Mouse (Mus musculus) bone marrow, adult 2 months (tissue): Measurements from ENCODE around the gene Pfn2. TPM values are rescaled to one million over a fixed set of nuclear protein-coding genes. Genes with fewer than 3 reads are reported as not detected.
A peak's percentile ranks its signal among the peaks of the same experiment; 100 is the strongest.

Experiments
- H3K27ac ChIP-seq: fragments of 200-500 bp; 2 replicates; pipeline ENCODE4 v1.5.1; 2012; ENCODE audit warnings: low read depth, mild to moderate bottlenecking, control low read depth, inconsistent platforms, low read length; ENCODE audit not compliant: control insufficient read depth, poor library complexity, insufficient read depth
- H3K4me1 ChIP-seq: fragments of 200-500 bp; 2 replicates; pipeline ENCODE4 v1.6.1; 2011; ENCODE audit warnings: low read length; ENCODE audit not compliant: control insufficient read depth, insufficient read depth
- H3K4me3 ChIP-seq: fragments of 200-500 bp; replicated peaks from 2 replicates; pipeline ENCODE3; 2011; ENCODE audit warnings: mild to moderate bottlenecking, low read depth, low read length, control low read depth; ENCODE audit not compliant: control insufficient read depth
- CTCF ChIP-seq: fragments of 200-500 bp; IDR thresholded peaks from 2 replicates; pipeline ENCODE4 v1.5.1; 2011; ENCODE audit warnings: low read length, control low read depth; ENCODE audit not compliant: control insufficient read depth, insufficient read depth
- POLR2A ChIP-seq: fragments of 200-500 bp; IDR thresholded peaks from 2 replicates; pipeline ENCODE4 v1.6.1; 2011; ENCODE audit warnings: low read depth, mild to moderate bottlenecking, control low read depth, low read length, borderline replicate concordance; ENCODE audit not compliant: control insufficient read depth
- WGBS: fragments of 180-500 bp; shearing (Covaris S2); methylation state at CpG from one replicate; pipeline ENCODE4 v1.1.7; 2018; 5-methylcytosine and 5-hydroxymethylcytosine counted together
- polyA plus RNA-seq: library from polyadenylated mRNA; stranded (reverse); fragments of >200 nt; gene quantifications from 2 replicates; pipeline ENCODE4 v1.2.4, GENCODE M21; 2011; ENCODE audit warnings: low replicate concordance; ENCODE audit not compliant: missing spikeins, insufficient read depth, insufficient read length

The Pfn2 gene
- polyA plus RNA-seq = 2.2 and 5.6 TPM in 2 replicates

DNA sequence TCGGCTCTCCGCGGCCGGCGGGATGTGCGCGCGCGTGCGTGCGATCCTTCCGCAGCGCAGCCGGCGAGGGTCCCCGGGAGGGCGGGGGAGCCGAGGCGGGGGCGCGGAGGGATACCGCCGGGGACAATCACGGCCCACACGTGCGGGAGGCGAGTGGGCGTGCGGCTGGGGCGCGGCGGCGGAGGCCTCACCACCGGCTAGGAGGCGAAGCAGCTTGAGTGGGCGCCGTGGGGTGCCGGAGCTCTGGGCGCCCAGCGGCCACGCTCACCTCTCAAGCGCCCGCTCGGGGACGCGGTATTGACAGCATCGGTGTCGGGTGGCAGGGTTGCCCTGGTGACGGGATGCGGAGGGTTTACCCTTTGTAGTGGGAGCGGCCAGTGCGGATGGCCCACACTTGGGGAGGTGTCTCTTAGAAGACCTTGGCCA, at the start of gene Pfn2:
Pfn2 (minus strand) TSS at position 320 of the 426 bp plus-strand sequence.
- WGBS = 2% methylated on average over 51 of the region's 52 CpGs
- Histone ChIP-seq H3K4me3 (peak within 1 kb of the TSS; percentile 67), H3K27ac (no peak within 1 kb of the TSS; the same call in 1 of the 2 replicates), H3K4me1 (no peaks in the 10 kb centered on the region)
- TF ChIP-seq POLR2A (no peak), CTCF (no peak)

DNA sequence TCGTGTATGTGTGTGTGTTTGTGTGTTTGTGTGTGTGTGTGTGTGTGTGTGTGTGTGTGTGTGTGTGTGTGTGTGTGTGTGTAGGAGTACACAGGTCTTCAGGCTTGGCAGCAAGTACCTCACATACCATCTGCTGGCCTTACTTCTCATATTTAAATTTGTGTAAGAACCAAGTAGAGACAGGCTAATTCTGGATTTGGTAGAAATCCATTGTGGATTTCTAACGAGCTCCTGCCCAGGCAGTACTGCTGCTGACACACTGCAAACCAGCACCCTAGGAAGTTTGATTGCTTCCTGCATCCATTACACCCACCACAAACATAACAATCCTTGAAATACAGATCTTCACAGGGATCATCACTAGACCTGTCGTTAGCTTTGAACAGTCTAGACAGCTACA, 35.1 kb upstream of the Pfn2 start:
- H3K4me1 ChIP-seq = no peaks in the 10 kb centered on the region
- TF ChIP-seq POLR2A = no peak
- no peak for TF ChIP-seq CTCF
- WGBS = 58% methylated on average over 3 of the region's 3 CpGs
- H3K27ac ChIP-seq = no peak overlapping the region
- H3K4me3 ChIP-seq = no peak overlapping the region

DNA sequence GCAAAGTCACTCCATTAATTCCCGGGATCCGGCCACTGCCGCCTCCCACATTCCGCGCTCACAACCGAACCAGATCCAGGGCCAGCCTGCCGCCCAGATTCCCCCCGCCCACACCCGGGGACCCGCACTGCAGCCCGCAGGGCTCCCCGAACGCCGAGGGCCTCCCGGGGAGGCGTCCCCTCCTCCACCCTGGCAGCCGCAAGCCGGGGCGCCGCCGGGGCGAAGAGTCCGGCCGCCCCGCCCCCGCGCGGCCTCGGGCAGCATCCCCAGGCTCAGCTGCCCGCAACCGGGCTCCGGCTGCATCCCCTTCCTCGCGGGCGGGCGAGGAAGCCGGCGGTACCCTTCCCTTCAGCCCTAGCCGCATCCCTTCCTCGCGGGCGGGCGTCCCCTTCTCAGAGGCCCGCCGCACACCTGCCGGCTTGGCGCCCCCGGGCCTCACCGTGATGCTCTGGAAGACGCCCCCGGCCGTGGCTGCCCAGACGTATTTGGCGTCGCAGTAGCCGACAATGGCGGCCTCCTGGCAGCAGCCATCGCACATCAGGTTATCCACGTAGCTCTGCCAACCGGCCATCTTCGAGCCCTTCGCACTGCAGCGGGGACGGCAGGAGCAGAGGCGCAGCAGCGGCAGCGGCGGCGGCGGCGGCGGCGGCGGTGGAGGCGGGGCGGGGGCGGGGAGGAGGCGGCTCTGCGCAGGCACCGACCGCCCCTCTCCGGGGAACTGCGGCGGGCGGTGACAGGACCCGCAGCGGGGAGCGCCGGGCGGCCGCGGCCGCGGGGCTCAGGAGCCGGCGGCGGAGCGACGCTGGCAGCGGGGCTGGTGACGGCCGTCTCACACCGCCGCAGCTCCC, 743 bp downstream of the Pfn2 start:
- WGBS = under 1% methylated on average over 82 of the region's 104 CpGs
- Histone ChIP-seq H3K27ac (no peak overlapping the region; the same call in 1 of the 2 replicates), H3K4me3 (peak overlapping the region; percentile 67), H3K4me1 (no peaks in the 10 kb centered on the region)
- TF ChIP-seq CTCF (no peak), POLR2A (no peak)

DNA sequence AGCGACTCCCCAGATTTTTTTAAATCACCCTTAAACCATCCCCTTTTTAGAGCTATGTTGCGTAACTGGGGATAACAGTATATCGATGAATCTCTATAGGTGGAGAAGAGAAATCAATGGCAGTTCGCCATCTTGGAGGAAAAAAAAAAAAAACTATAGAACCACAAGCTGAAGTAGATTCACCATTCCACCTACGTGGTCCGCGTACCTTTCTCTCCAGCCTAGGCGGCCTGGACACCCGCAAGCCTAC, 1.3 kb downstream of the Pfn2 start:
- Histone ChIP-seq H3K4me3 (no peak overlapping the region), H3K4me1 (no peaks in the 10 kb centered on the region), H3K27ac (no peak overlapping the region)
- TF ChIP-seq CTCF (no peak), POLR2A (no peak)
- 21% methylated on average over 9 of the region's 9 CpGs for WGBS

DNA sequence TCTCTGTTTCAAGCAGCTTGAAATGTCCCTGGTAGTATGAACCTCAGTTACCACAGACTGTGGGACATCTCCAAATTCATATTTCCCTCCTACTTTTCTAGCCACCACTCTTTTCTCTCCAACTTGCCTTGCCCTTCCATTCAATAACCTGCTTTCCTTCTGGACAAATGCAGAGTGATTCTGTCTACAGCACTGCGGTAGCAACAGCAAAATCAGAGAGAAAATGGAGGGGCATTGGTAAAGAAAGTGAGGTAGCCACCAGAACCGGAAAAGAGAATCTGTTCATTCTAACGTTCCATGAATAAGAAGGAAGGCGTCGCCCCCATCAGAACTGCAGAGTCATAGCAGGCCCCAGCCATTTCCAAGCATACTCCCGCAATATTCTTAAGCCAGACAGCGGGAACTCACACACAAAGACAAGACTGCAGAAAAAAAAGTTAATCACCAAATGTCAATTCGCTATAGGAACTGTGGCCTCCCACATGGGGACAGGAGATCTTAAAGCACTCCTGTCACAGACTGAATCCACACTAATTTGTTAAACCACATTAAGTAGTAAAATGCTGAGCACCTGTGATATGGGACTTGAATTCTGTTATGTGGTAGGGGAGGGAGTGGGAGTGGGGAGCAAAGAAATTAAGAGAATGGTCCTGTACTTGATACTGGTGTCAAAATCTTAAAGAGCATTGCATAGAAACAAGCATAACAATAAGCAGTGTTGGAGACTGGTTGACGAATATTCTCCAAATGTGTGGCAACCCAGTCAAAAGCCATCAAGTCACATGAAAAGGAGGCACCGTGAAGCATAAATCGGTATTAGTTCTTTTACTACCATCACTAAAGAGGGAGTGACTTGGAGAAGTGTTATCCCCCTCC, 1.9 kb downstream of the Pfn2 start:
- 60% methylated on average over 11 of the region's 11 CpGs for WGBS
- TF ChIP-seq CTCF (no peak), POLR2A (no peak)
- H3K4me3 ChIP-seq = no peak overlapping the region

DNA sequence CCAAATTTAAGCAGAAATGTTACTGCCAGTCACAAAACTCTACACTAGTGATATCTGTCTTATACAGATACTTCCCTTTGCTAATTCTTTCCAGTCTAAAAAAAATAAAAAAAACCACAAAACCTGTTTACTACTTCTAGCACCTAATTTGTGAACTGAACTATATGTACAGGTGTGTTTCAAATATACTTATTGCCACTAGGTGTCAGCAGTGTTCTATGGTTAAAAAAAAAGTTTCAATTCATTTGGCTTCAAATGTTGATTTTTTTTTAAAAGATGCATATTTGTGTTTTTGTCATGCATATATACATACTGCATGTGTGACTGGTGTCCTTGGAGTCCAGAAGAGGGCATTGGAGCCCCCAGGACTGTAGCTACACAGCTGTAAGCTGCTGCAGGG, 4.1 kb downstream of the Pfn2 start:
- no peak overlapping the region for H3K4me3 ChIP-seq
- no peaks in the 10 kb centered on the region for H3K4me1 ChIP-seq
- no peak for TF ChIP-seq POLR2A
- no peak for TF ChIP-seq CTCF
- no peak overlapping the region for H3K27ac ChIP-seq

More for the DNA sequence above, 1.9 kb downstream of the Pfn2 start:
- H3K27ac ChIP-seq = no peak overlapping the region
- no peaks in the 10 kb centered on the region for H3K4me1 ChIP-seq

DNA sequence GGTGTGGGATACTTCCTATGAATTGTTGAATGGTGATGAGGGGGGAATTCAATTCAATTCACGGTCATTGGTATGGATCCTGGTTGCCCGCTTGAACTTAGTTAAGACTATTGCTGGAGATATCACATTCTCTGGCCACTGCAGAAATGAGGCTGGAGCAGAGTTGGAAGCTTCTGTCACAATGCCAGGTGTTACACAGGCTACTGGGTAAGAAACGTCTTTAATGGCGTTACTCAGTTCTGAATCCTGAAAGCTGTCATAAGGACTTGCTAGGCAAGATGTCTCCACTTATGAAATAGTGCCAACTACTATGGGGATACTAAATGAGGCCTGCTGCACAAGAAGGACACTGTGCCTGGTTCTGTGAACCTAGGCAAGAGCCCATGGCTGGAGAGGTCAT, 11.0 kb downstream of the Pfn2 start:
- WGBS = 87% methylated on average over 4 of the region's 4 CpGs
- TF ChIP-seq CTCF = no peak
- Histone ChIP-seq H3K4me1 (no peaks in the 10 kb centered on the region), H3K4me3 (no peak overlapping the region), H3K27ac (no peak overlapping the region)

DNA sequence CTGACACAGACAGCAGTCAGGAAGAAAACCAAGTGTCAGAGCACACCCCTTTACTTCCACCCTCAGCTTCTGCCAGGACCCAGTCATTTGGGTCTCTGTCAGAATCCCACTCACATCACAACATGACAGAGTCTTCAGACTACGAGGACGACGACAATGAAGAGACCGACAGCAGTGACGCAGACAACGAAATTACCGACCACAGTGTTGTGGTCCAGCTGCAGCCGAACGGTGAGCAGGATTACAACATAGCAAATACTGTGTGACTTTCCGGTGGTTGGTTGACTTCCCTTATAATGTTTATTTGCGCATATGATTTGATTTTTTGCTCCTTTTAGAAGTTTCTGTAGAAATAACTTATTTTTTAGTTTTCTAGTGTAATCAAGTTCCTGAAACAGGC, 14.3 kb downstream of the Pfn2 start:
- no peaks in the 10 kb centered on the region for H3K4me1 ChIP-seq
- no peak overlapping the region for H3K4me3 ChIP-seq
- no peak for TF ChIP-seq POLR2A
- TF ChIP-seq CTCF = no peak
- WGBS = 54% methylated on average over 11 of the region's 11 CpGs
- no peak overlapping the region for H3K27ac ChIP-seq

DNA sequence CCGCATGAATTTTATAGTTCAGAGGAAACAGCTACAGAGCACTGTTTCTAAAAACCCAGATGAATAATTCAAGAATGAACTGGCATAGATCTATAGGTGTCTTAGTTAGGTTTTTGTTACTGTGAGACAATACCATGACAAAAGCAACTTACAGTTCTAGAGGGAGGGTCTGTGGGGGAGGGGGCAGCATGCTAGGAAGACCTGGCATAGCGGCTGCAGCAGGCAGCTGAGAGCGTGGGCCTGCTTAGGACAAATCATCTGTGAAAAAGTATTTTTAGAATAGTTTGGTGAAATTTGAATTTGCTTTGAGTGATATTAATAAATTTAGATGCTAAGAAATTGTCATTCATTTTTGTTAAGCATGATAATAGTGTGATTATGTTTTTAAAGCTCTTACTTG, 22.0 kb downstream of the Pfn2 start:
- no peak overlapping the region for H3K4me3 ChIP-seq
- H3K27ac ChIP-seq = no peak overlapping the region
- TF ChIP-seq POLR2A (no peak), CTCF (no peak)
- no peaks in the 10 kb centered on the region for H3K4me1 ChIP-seq
- WGBS = 87% methylated on average over 3 of the region's 3 CpGs
